Mouse (Mus musculus) layer of hippocampus, adult 2 months (tissue): ENCODE measurements around the gene Gm10065. TPM values are rescaled to one million over a fixed set of nuclear protein-coding genes. Genes with fewer than 3 reads are reported as not detected.

Experiments
- DNase-seq, 2 experiments: peaks; one replicate each; pipeline ENCODE4 v3.0.0; 2022; ENCODE audit warnings: low spot score in 2 of 2
- H3K27ac ChIP-seq: fragments of 200-600 bp; 2 replicates; pipeline ENCODE4 v1.8.1; 2022
- H3K4me3 ChIP-seq: fragments of 200-600 bp; 2 replicates; pipeline ENCODE4 v1.8.1; 2022; ENCODE audit warnings: mild to moderate bottlenecking
- CTCF ChIP-seq: fragments of 200-600 bp; conservative IDR thresholded peaks from 2 replicates; pipeline ENCODE4 v1.8.1; 2022; ENCODE audit warnings: antibody characterized with exemption, mild to moderate bottlenecking, moderate library complexity
- microRNA-seq, 2 experiments: library from miRNA; unstranded; fragments of <30 nt; microRNA quantifications; one replicate each; pipeline ENCODE4 v1.2.0; 2021
- total RNA-seq, 2 experiments: library from RNA; stranded (reverse); gene quantifications; 2 replicates each; pipeline ENCODE4 v1.2.3; 2021

Gm10065 gene
- total RNA-seq, 2 experiments from 2014 or later = not detected

GRCm38 (mm10) chr13:21456347-21456746 lies 22.9 kb downstream of the Gm10065 start:
- DNase-seq = no peak
- no peak for TF ChIP-seq CTCF
- no peak overlapping the region for H3K4me3 ChIP-seq
- H3K27ac ChIP-seq = no peak overlapping the region

- Histone ChIP-seq H3K4me3 (no peak overlapping the region), H3K27ac (peak overlapping the region; percentile 94; the same call in 1 of the 2 replicates)
- TF ChIP-seq CTCF = no peak
- no peak for DNase-seq
Measured at GRCm38 (mm10) chr13:21454133-21454532, 25.1 kb downstream of the Gm10065 start.

GRCm38 (mm10) chr13:21453449-21453848 lies 25.8 kb downstream of the Gm10065 start, which contains the start of gene Zscan26:
Zscan26 (minus strand) TSS chr13:21453730.
- Histone ChIP-seq H3K27ac (peak within 1 kb of the TSS; percentile 94), H3K4me3 (peak within 1 kb of the TSS; percentile 98)
- no peak for TF ChIP-seq CTCF
- peak; percentile 83 to 86 for DNase-seq

GRCm38 (mm10) chr13:21453042-21453441 lies 26.2 kb downstream of the Gm10065 start:
- DNase-seq = no peak
- peak overlapping the region; percentile 94 for H3K27ac ChIP-seq
- no peak for TF ChIP-seq CTCF
- H3K4me3 ChIP-seq = peak overlapping the region; percentile 98

DNA sequence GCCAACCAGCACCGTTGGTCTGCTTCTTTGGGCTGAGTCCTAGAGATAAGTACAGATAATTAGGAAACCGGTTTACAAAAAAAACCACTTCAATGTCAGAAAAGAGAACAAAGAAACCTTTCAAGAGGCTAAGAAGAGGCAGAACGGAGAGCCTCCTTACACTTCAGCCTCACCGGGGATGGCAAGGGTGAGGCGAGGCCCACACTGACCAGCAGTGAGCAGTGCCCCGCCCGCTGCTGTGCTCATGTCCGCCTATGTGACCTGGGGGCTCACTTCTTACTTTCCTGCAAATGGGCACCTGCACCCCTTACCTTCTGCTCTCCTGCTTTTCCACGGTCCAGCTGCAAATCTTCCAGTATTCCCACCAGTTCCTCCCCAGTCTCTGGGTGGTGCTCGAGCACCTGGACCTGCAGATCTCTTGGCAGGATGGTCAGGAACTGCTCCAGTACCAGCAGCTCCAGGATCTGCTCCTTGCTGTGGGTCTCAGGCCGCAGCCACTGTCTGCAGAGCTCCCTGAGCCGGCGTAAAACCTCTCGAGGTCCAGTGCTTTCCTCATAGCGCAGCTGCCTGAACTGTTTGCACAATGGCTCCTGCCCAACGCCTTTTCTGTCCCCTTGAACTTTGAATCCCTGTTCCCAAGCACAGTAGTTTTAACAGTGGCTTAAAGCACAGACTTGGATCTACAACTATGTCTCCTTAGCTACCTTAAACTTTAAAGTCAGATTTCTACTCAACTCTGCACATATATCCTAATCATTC lies 31.2 kb downstream of the Gm10065 start:
- no peak for TF ChIP-seq CTCF
- no peak overlapping the region for H3K4me3 ChIP-seq
- no peak overlapping the region for H3K27ac ChIP-seq
- no peak for DNase-seq

DNA sequence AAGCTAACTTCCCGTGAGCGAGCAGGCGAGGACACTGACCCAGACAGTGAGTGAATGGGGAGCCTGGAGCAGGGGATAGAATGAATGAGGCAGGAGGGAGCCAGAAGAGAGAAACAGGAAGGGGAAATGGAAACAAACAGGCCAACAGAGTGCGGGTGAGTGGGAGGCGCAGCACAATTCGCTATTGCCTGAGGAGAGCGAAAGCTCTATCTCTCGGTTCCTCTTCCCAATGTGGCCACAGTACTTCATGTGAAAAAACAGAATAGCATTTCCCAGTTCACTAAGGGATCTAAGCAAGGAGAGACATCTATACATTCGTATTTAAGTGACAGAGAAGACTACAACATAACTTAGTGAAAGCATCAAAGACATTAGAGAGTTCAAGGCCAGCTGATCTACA lies 32.4 kb downstream of the Gm10065 start:
- no peak for DNase-seq
- Histone ChIP-seq H3K4me3 (no peak overlapping the region), H3K27ac (no peak overlapping the region)
- TF ChIP-seq CTCF = no peak

DNA sequence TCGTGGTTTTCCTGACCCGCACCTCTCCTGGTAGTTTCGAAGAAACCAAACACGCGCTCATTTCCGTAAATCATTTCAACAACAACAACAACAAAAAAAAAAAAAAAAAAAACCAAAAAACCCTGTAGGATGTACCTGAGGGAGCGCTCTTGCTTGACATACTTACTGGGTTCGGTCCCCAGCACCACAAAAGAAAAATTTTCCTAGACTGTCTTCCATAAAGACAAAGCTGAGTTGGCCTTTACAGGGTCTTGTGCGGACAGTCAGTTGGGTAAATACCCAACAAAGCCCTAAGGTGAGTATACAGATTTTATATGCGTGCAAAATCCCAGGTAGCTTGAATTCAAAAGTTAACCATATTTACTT lies 38.1 kb downstream of the Gm10065 start:
- Histone ChIP-seq H3K4me3 (peak overlapping the region; percentile 72), H3K27ac (peak overlapping the region; percentile 86)
- no peak for TF ChIP-seq CTCF
- no peak for DNase-seq

- TF ChIP-seq CTCF = peak; percentile 52
- Histone ChIP-seq H3K27ac (peak within 1 kb of the TSS; percentile 86), H3K4me3 (peak within 1 kb of the TSS; percentile 72)
- DNase-seq = peak; percentile 63 to 67
Measured at GRCm38 (mm10) chr13:21440503-21441206, 38.6 kb downstream of the Gm10065 start, which contains the start of gene Pgbd1. Pgbd1 (minus strand) TSS chr13:21441058.

DNA sequence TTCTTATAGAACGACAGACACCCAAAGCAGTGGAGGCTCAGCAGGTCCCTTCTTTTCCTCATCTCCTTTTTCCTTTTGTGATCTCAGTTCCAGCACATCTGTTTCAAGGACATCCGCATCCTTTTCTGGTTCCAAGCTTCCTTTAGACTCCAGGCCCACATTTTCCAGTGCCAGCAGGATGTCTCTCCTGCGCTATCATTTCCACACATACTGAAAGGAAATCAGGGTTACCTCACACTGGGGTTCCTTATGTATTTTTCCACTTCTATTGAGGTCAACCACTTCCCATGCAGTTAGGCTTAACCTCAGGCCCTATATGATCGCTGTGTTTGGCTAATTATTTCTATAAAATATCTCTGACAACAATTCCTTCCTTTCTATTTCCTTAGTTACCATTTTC lies 43.8 kb downstream of the Gm10065 start:
- DNase-seq = no peak
- Histone ChIP-seq H3K4me3 (no peak overlapping the region), H3K27ac (no peak overlapping the region)
- TF ChIP-seq CTCF = no peak

Small RNAs within 50 kb of the gene (microRNA-seq; reads per million reads assigned to microRNA genes)
- gene Mir1896 = 0 reads per million in 2 experiments

Other genes with a start within 250 kb of the Gm10065 start
- gene Gpx5, start 186.7 kb downstream of the Gm10065 start, total RNA-seq = not detected
- not detected for gene Gpx6, start 167.3 kb downstream of the Gm10065 start, total RNA-seq
- gene Olfr1367, start 132.5 kb downstream of the Gm10065 start, total RNA-seq = not detected
- gene Zscan12, start 116.6 kb downstream of the Gm10065 start, total RNA-seq = 1 to 10 TPM; 9.4 to 10.0 TPM
- gene Zkscan3, start 76.7 kb downstream of the Gm10065 start, total RNA-seq = 10 to 100 TPM; 36.0 to 43.5 TPM
- 1 to 10 TPM; 1.1 to 1.6 TPM for gene Pgbd1, start 38.4 kb downstream of the Gm10065 start, total RNA-seq
- 10 to 100 TPM; 55.4 to 55.9 TPM for gene Zscan26, start 25.7 kb downstream of the Gm10065 start, total RNA-seq
- gene Nkapl, start 10.9 kb downstream of the Gm10065 start, total RNA-seq = under 1 TPM; 0.56 to 0.92 TPM
- gene Zkscan4, start 534 bp downstream of the Gm10065 start, total RNA-seq = 1 to 10 TPM; 6.5 TPM
- gene AK157302, start 15.8 kb upstream of the Gm10065 start, total RNA-seq = 10 to 100 TPM; 19.4 to 21.2 TPM
- 10 to 100 TPM; 59.2 to 60.9 TPM for gene Gm11273, start 22.0 kb upstream of the Gm10065 start, total RNA-seq
- 10 to 100 TPM; 20.2 to 23.4 TPM for gene Zkscan8, start 51.7 kb upstream of the Gm10065 start, total RNA-seq
- not detected for gene Olfr1366, start 63.4 kb upstream of the Gm10065 start, total RNA-seq
- not detected for gene Olfr1535, start 80.5 kb upstream of the Gm10065 start, total RNA-seq
- not detected for gene Olfr1364, start 102.3 kb upstream of the Gm10065 start, total RNA-seq
- not detected for gene Olfr1362, start 134.6 kb upstream of the Gm10065 start, total RNA-seq
- not detected for gene Olfr11, start 163.1 kb upstream of the Gm10065 start, total RNA-seq
- gene Olfr1361, start 183.9 kb upstream of the Gm10065 start, total RNA-seq = not detected
- not detected for gene Olfr1360, start 198.0 kb upstream of the Gm10065 start, total RNA-seq
- gene Olfr1359, start 218.7 kb upstream of the Gm10065 start, total RNA-seq = not detected
- gene Hist1h2bl, start 236.7 kb upstream of the Gm10065 start, total RNA-seq = 10 to 100 TPM; 25.0 to 36.7 TPM
- 10 to 100 TPM; 27.6 to 54.9 TPM for gene Hist1h2ai, start 237.0 kb upstream of the Gm10065 start, total RNA-seq
- gene Hist1h3h, start 238.2 kb upstream of the Gm10065 start, total RNA-seq = 10 to 100 TPM; 51.3 to 58.2 TPM
- 1 to 10 TPM; 4.2 to 8.2 TPM for gene Hist1h2bm, start 242.6 kb upstream of the Gm10065 start, total RNA-seq